Mouse (Mus musculus): ENCODE results near the gene Nufip2. TPM values are rescaled to one million over a fixed set of nuclear protein-coding genes. Genes with fewer than 3 reads are reported as not detected.
"Not testable (repeated sequence)": the region's sequence is repeated elsewhere in the genome, so short reads cannot be mapped to it uniquely, and the experiment has no call there.

Nufip2 gene
- polyA plus RNA-seq, 2 experiments: 1.9 to 7.6 TPM

- Histone ChIP-seq H3K4me2 (ENCODE audit: low read depth) (no peak overlapping the region), H3K9me3 (ENCODE audit: control insufficient read depth, low read length) (no peaks in the 10 kb centered on the region), H3K4me3 (ENCODE audit: insufficient read depth in 1 of 2, low read depth in 2 of 2, low read length in 2 of 2) (no peak overlapping the region), H3K9ac (replicated peaks) (no peak overlapping the region), H3K36me3 (replicated peaks; ENCODE audit: control insufficient read depth, insufficient read depth, low read depth) (no peaks in the 10 kb centered on the region), H3K27ac (no peak overlapping the region), H3K27me3 (ENCODE audit: control insufficient read depth, insufficient read depth, low read length) (no peaks in the 10 kb centered on the region), H3K4me1 (replicated peaks; ENCODE audit: control insufficient read depth in 2 of 2, insufficient read depth in 2 of 2, low read length in 1 of 2) (no peaks in the 10 kb centered on the region)
- 35% methylated on average over 4 of the region's 4 CpGs for WGBS (ENCODE audit: insufficient replicate concordance)
- TF ChIP-seq EP300 (IDR thresholded peaks at IDR 0.05; ENCODE audit: low read depth): no peak
- no peak for TF ChIP-seq CTCF (IDR thresholded peaks at IDR 0.05; ENCODE audit: low read depth)
- ATAC-seq (ENCODE audit: insufficient read depth) (no peak), DNase-seq (ENCODE audit: low read depth in 3 of 3, low spot score in 3 of 3) (no peak)
These were observed 26.0 kb upstream of the Nufip2 start for GRCm38 (mm10) chr11:77659986-77660385.

- H3K27me3 ChIP-seq (ENCODE audit: control insufficient read depth, insufficient read depth, low read length): no peaks in the 10 kb centered on the region
- H3K4me1 ChIP-seq (replicated peaks; ENCODE audit: control insufficient read depth in 2 of 2, insufficient read depth in 2 of 2, low read length in 1 of 2): no peaks in the 10 kb centered on the region
- H3K36me3 ChIP-seq (replicated peaks; ENCODE audit: control insufficient read depth, insufficient read depth, low read depth): no peaks in the 10 kb centered on the region
- DNase-seq (ENCODE audit: low read depth in 3 of 3, low spot score in 3 of 3) (no peak), ATAC-seq (ENCODE audit: insufficient read depth) (no peak)
- no peak for TF ChIP-seq EP300 (IDR thresholded peaks at IDR 0.05; ENCODE audit: low read depth)
- no peak for TF ChIP-seq CTCF (IDR thresholded peaks at IDR 0.05; ENCODE audit: low read depth)
- no peak overlapping the region for H3K9ac ChIP-seq (replicated peaks)
- no peaks in the 10 kb centered on the region for H3K9me3 ChIP-seq (ENCODE audit: control insufficient read depth, low read length)
- no peak overlapping the region for H3K4me3 ChIP-seq (ENCODE audit: insufficient read depth in 1 of 2, low read depth in 2 of 2, low read length in 2 of 2)
- no peak overlapping the region for H3K27ac ChIP-seq
- H3K4me2 ChIP-seq (ENCODE audit: low read depth): no peak overlapping the region
- 77% methylated on average over 6 of the region's 6 CpGs for WGBS (ENCODE audit: insufficient replicate concordance)
These were observed 22.3 kb upstream of the Nufip2 start for GRCm38 (mm10) chr11:77663639-77664038.

- Histone ChIP-seq H3K36me3 (replicated peaks; ENCODE audit: control insufficient read depth, insufficient read depth, low read depth) (no peaks in the 10 kb centered on the region), H3K4me2 (ENCODE audit: low read depth) (no peak overlapping the region), H3K27ac (no peak overlapping the region), H3K9ac (replicated peaks) (no peak overlapping the region), H3K4me3 (ENCODE audit: insufficient read depth in 1 of 2, low read depth in 2 of 2, low read length in 2 of 2) (no peak overlapping the region), H3K4me1 (replicated peaks; ENCODE audit: control insufficient read depth in 2 of 2, insufficient read depth in 2 of 2, low read length in 1 of 2) (no peaks in the 10 kb centered on the region), H3K9me3 (ENCODE audit: control insufficient read depth, low read length) (no peaks in the 10 kb centered on the region), H3K27me3 (ENCODE audit: control insufficient read depth, insufficient read depth, low read length) (no peaks in the 10 kb centered on the region)
- WGBS (ENCODE audit: insufficient replicate concordance): 70% methylated on average over 8 of the region's 8 CpGs
- ATAC-seq (ENCODE audit: insufficient read depth) (no peak), DNase-seq (ENCODE audit: low read depth in 3 of 3, low spot score in 3 of 3) (no peak)
- no peak for TF ChIP-seq CTCF (IDR thresholded peaks at IDR 0.05; ENCODE audit: low read depth)
- no peak for TF ChIP-seq EP300 (IDR thresholded peaks at IDR 0.05; ENCODE audit: low read depth)
These were observed 21.9 kb upstream of the Nufip2 start for GRCm38 (mm10) chr11:77664046-77664445.

GRCm38 (mm10) chr11:77665384-77665783 is 20.6 kb upstream of the Nufip2 start:
- not testable (repeated sequence) for H3K27me3 ChIP-seq (ENCODE audit: control insufficient read depth, insufficient read depth, low read length)

GRCm38 (mm10) chr11:77666766-77667165 is 19.2 kb upstream of the Nufip2 start:
- H3K9me3 ChIP-seq (ENCODE audit: control insufficient read depth, low read length); ATAC-seq (ENCODE audit: insufficient read depth); H3K36me3 ChIP-seq (replicated peaks; ENCODE audit: control insufficient read depth, insufficient read depth, low read depth); H3K4me2 ChIP-seq (ENCODE audit: low read depth); H3K27ac ChIP-seq; H3K4me3 ChIP-seq (ENCODE audit: insufficient read depth in 1 of 2, low read depth in 2 of 2, low read length in 2 of 2); DNase-seq (ENCODE audit: low read depth in 3 of 3, low spot score in 3 of 3); H3K27me3 ChIP-seq (ENCODE audit: control insufficient read depth, insufficient read depth, low read length); H3K9ac ChIP-seq (replicated peaks); H3K4me1 ChIP-seq (replicated peaks; ENCODE audit: control insufficient read depth in 2 of 2, insufficient read depth in 2 of 2, low read length in 1 of 2): not testable (repeated sequence)
- WGBS (ENCODE audit: insufficient replicate concordance): 62% methylated on average over 8 of the region's 8 CpGs

More at GRCm38 (mm10) chr11:77665384-77665783, 20.6 kb upstream of the Nufip2 start:
- ATAC-seq (ENCODE audit: insufficient read depth); H3K9ac ChIP-seq (replicated peaks); H3K27ac ChIP-seq; H3K4me2 ChIP-seq (ENCODE audit: low read depth); H3K4me1 ChIP-seq (replicated peaks; ENCODE audit: control insufficient read depth in 2 of 2, insufficient read depth in 2 of 2, low read length in 1 of 2); H3K4me3 ChIP-seq (ENCODE audit: insufficient read depth in 1 of 2, low read depth in 2 of 2, low read length in 2 of 2); H3K36me3 ChIP-seq (replicated peaks; ENCODE audit: control insufficient read depth, insufficient read depth, low read depth); H3K9me3 ChIP-seq (ENCODE audit: control insufficient read depth, low read length); DNase-seq (ENCODE audit: low read depth in 3 of 3, low spot score in 3 of 3): not testable (repeated sequence)
- WGBS (ENCODE audit: insufficient replicate concordance): 59% methylated on average over 5 of the region's 5 CpGs
- peak; percentile 26; the same call in 1 of the 2 replicates for TF ChIP-seq CTCF (IDR thresholded peaks at IDR 0.05; ENCODE audit: low read depth)

Measured in liver, embryonic 14.5 days (tissue).